Mouse (Mus musculus): ENCODE results near the gene Golph3. TPM values are rescaled to one million over a fixed set of nuclear protein-coding genes. Genes with fewer than 3 reads are reported as not detected.

Gene Golph3
- total and polyA plus RNA-seq, 2 experiments from 2014 or later: 51.3 to 106 TPM

DNA sequence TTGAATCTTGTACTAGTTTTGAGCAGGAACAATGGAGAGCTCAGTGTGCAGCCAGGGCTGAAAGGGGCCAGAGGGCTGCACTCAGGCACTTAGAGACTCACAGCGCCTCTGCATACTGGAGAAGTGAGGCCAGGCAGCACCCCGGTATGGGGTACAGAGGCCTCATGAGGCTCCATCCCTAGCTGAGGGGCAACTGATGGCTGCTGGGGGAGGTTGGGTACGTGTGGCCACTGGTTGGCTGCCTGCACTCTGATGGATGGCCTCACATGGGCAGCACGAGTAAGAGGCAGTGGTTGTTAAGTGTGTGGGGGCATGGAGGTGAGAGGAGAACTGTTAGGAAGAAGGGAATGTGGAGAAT lies 20.1 kb downstream of the Golph3 start:
- Histone ChIP-seq H3K4me3 (ENCODE audit: low read depth, low read length) (no peak overlapping the region), H3K9ac (no peak overlapping the region), H3K36me3 (ENCODE audit: insufficient read depth) (peaks cover 4% of the 10 kb centered on the region; the same call in 1 of the 2 replicates), H3K27ac (ENCODE audit: low read depth, low read length) (no peak overlapping the region), H3K9me3 (ENCODE audit: low read length) (no peaks in the 10 kb centered on the region), H3K27me3 (ENCODE audit: insufficient read depth, low read length) (no peaks in the 10 kb centered on the region), H3K4me2 (ENCODE audit: low read depth) (no peak overlapping the region), H3K4me1 (ENCODE audit: insufficient read depth) (no peaks in the 10 kb centered on the region)
- DNase-seq: no peak
- ATAC-seq: no peak
- 15% methylated on average over 4 of the region's 4 CpGs for WGBS
- TF ChIP-seq CTCF (IDR thresholded peaks at IDR 0.05; ENCODE audit: low read depth): no peak

DNA sequence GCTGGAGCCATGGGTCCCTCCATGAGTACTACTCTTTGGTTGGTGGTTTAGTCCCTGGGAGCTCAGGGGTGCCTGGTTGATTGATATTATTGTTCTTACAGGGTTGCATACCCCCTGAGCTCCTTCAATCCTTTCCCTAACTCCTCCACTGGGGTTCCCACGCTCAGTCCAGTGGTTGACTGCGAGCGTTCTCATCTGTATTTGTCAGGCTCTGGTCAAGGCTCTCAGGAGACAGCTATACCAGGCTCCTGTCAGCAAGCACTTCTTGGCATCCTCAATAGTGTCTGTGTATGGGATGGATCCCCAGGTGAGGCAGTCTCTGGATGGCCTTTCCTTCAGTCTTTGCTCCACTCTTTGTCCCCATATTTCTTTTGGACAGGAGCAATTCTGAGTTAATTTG lies 25.7 kb downstream of the Golph3 start:
- Histone ChIP-seq H3K27ac (ENCODE audit: low read depth, low read length) (no peak overlapping the region), H3K27me3 (ENCODE audit: insufficient read depth, low read length) (no peaks in the 10 kb centered on the region), H3K4me3 (ENCODE audit: low read depth, low read length) (no peak overlapping the region), H3K4me1 (ENCODE audit: insufficient read depth) (no peaks in the 10 kb centered on the region), H3K36me3 (ENCODE audit: insufficient read depth) (peaks cover 16% of the 10 kb centered on the region; the same call in 1 of the 2 replicates), H3K4me2 (ENCODE audit: low read depth) (no peak overlapping the region), H3K9me3 (ENCODE audit: low read length) (no peaks in the 10 kb centered on the region), H3K9ac (no peak overlapping the region)
- 92% methylated on average over 3 of the region's 3 CpGs for WGBS
- ATAC-seq: no peak
- DNase-seq: no peak
- TF ChIP-seq CTCF (IDR thresholded peaks at IDR 0.05; ENCODE audit: low read depth): no peak

DNA sequence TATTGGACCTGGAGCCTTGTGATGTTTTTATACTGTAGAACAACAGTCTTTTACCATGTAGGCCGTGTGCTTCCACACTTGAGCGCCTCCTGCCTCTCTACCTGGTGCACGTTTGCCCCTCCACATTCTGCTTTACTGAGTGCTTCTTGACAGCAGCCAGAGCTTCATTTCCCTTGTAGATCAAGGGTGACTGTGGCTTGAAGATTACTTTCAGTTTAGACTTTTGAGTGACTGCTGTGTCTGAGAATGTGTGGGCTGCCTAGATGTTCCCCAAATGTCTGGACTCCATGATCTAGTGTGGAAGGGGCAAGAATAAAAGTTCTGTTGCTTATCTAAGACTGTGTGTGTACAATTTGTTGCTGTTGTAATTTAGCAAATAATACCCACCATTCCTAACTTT lies 27.7 kb downstream of the Golph3 start:
- H3K27me3 ChIP-seq (ENCODE audit: insufficient read depth, low read length): no peaks in the 10 kb centered on the region
- TF ChIP-seq CTCF (IDR thresholded peaks at IDR 0.05; ENCODE audit: low read depth): no peak
- H3K4me2 ChIP-seq (ENCODE audit: low read depth): no peak overlapping the region
- no peak for ATAC-seq
- no peaks in the 10 kb centered on the region for H3K9me3 ChIP-seq (ENCODE audit: low read length)
- H3K9ac ChIP-seq: no peak overlapping the region
- H3K36me3 ChIP-seq (ENCODE audit: insufficient read depth): peaks cover 19% of the 10 kb centered on the region
- no peak overlapping the region for H3K27ac ChIP-seq (ENCODE audit: low read depth, low read length)
- DNase-seq: no peak
- H3K4me1 ChIP-seq (ENCODE audit: insufficient read depth): no peaks in the 10 kb centered on the region
- WGBS: 92% methylated on average over 3 of the region's 3 CpGs
- no peak overlapping the region for H3K4me3 ChIP-seq (ENCODE audit: low read depth, low read length)

DNA sequence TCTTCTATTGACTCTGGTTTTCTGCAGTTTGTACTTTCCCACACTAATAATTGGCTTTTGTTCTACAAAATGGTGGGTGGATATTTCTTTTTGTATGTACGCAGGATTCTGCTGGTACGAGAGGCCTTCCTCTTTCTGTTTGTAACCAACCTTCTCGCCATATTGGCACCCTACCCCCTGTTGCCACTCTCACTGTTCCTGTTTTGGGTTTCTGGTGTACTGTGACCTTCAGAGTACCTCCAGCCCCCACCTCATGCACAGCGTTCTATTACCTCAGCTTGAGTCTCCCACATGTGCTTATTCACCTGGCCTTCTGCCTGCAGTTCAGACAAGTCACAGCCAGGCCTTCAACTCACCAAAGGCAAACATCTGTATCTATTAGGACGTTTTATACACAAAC lies 28.6 kb downstream of the Golph3 start:
- DNase-seq (no peak), ATAC-seq (no peak)
- Histone ChIP-seq H3K27me3 (ENCODE audit: insufficient read depth, low read length) (no peaks in the 10 kb centered on the region), H3K4me1 (ENCODE audit: insufficient read depth) (no peaks in the 10 kb centered on the region), H3K36me3 (ENCODE audit: insufficient read depth) (peaks cover 19% of the 10 kb centered on the region), H3K27ac (ENCODE audit: low read depth, low read length) (no peak overlapping the region), H3K4me3 (ENCODE audit: low read depth, low read length) (no peak overlapping the region), H3K9ac (no peak overlapping the region), H3K9me3 (ENCODE audit: low read length) (no peaks in the 10 kb centered on the region), H3K4me2 (ENCODE audit: low read depth) (no peak overlapping the region)
- 81% methylated on average over 5 of the region's 5 CpGs for WGBS
- TF ChIP-seq CTCF (IDR thresholded peaks at IDR 0.05; ENCODE audit: low read depth): no peak

DNA sequence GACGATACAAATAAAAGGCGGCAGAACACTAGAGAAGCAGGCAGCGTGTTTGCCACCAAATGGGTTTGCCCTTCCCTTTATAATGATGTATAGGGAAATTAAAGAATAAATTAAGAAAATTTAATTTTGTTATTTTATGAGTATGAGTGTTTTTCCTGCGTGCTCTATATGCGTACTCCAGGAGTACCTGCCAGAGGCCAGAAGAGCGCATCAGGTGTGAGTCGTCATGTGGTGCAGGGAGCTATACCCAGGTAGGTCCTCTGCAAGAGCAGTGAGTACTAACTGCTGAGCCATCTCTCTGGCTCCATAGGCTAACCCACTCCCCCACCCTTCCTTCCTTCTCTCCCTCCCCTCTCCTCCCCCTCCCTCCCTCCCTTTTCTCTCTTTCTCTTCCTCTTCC lies 30.2 kb downstream of the Golph3 start:
- Histone ChIP-seq H3K36me3 (ENCODE audit: insufficient read depth) (peaks cover 19% of the 10 kb centered on the region), H3K9me3 (ENCODE audit: low read length) (no peaks in the 10 kb centered on the region), H3K27ac (ENCODE audit: low read depth, low read length) (no peak overlapping the region), H3K27me3 (ENCODE audit: insufficient read depth, low read length) (no peaks in the 10 kb centered on the region), H3K4me2 (ENCODE audit: low read depth) (no peak overlapping the region), H3K4me3 (ENCODE audit: low read depth, low read length) (no peak overlapping the region), H3K9ac (no peak overlapping the region), H3K4me1 (ENCODE audit: insufficient read depth) (no peaks in the 10 kb centered on the region)
- ATAC-seq: no peak
- no peak for DNase-seq
- 82% methylated on average over 7 of the region's 7 CpGs for WGBS
- no peak for TF ChIP-seq CTCF (IDR thresholded peaks at IDR 0.05; ENCODE audit: low read depth)

DNA sequence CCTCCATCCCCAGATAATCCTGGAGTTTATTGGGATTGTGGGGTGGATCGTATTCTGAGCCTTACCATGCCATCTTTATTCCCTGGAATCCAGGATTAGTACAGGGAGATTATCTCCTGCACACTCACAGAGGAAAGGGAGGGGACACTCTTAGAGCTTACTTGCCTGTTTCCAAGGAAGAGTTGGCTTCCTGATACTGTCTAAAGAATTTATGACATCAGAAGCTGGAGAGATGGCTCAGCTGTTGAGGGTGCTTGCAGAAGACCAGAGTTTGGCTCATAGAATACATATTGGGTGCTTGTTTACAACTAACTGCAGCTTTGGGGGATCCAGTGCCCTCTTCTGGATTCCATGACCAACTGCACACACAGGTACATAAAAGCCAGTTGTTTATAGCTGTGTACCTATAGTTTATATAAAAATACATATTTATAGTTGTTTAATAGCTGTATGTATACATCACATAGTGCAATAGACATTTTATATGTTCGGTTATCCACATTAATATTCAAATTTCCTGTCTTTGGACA lies 33.1 kb downstream of the Golph3 start:
- Histone ChIP-seq H3K4me1 (ENCODE audit: insufficient read depth) (no peaks in the 10 kb centered on the region), H3K9ac (no peak overlapping the region), H3K36me3 (ENCODE audit: insufficient read depth) (peaks cover 13% of the 10 kb centered on the region), H3K27ac (ENCODE audit: low read depth, low read length) (no peak overlapping the region), H3K9me3 (ENCODE audit: low read length) (no peaks in the 10 kb centered on the region), H3K4me2 (ENCODE audit: low read depth) (no peak overlapping the region), H3K27me3 (ENCODE audit: insufficient read depth, low read length) (no peaks in the 10 kb centered on the region), H3K4me3 (ENCODE audit: low read depth, low read length) (no peak overlapping the region)
- DNase-seq (no peak), ATAC-seq (no peak)
- no peak for TF ChIP-seq CTCF (IDR thresholded peaks at IDR 0.05; ENCODE audit: low read depth)
- 95% methylated on average over 2 of the region's 2 CpGs for WGBS

DNA sequence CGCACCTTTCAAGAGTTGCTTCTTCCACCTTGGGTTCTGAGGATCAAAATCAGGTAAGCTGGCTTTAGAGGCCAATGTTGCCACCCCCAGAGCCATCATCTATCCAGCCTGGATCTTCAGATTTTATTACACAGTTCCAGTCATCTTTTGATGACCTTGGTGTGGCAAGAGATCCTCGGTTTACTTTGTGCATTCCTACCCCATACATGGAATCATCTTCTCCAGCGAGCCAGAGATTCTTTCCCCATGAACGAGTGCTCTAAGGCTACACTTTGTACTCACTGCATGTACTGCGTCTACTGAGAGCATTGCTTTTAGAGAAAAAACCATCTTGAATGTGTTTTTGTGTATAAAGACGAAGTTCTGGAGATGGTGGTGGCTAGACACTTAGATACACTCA lies 34.0 kb downstream of the Golph3 start:
- DNase-seq (no peak), ATAC-seq (no peak)
- H3K9ac ChIP-seq: no peak overlapping the region
- no peak overlapping the region for H3K4me2 ChIP-seq (ENCODE audit: low read depth)
- no peak overlapping the region for H3K4me3 ChIP-seq (ENCODE audit: low read depth, low read length)
- TF ChIP-seq CTCF (IDR thresholded peaks at IDR 0.05; ENCODE audit: low read depth): no peak
- H3K36me3 ChIP-seq (ENCODE audit: insufficient read depth): peaks cover 6% of the 10 kb centered on the region; the same call in 1 of the 2 replicates
- no peak overlapping the region for H3K27ac ChIP-seq (ENCODE audit: low read depth, low read length)
- no peaks in the 10 kb centered on the region for H3K9me3 ChIP-seq (ENCODE audit: low read length)
- H3K27me3 ChIP-seq (ENCODE audit: insufficient read depth, low read length): no peaks in the 10 kb centered on the region
- no peaks in the 10 kb centered on the region for H3K4me1 ChIP-seq (ENCODE audit: insufficient read depth)
- 92% methylated on average over 6 of the region's 6 CpGs for WGBS

All from forebrain, postnatal 0 days (tissue).